Mouse (Mus musculus) testis, postnatal 10 days (tissue): ENCODE measurements around the gene Prpf3.
A peak's percentile ranks its signal among the peaks of the same experiment; 100 is the strongest.
"Not testable (repeated sequence)": the region's sequence is repeated elsewhere in the genome, so short reads cannot be mapped to it uniquely, and the experiment has no call there.

Experiments
- DNase-seq: peaks from one replicate; pipeline ENCODE4 v3.0.0; 2021; ENCODE audit warnings: low spot score

Gene Prpf3

DNA sequence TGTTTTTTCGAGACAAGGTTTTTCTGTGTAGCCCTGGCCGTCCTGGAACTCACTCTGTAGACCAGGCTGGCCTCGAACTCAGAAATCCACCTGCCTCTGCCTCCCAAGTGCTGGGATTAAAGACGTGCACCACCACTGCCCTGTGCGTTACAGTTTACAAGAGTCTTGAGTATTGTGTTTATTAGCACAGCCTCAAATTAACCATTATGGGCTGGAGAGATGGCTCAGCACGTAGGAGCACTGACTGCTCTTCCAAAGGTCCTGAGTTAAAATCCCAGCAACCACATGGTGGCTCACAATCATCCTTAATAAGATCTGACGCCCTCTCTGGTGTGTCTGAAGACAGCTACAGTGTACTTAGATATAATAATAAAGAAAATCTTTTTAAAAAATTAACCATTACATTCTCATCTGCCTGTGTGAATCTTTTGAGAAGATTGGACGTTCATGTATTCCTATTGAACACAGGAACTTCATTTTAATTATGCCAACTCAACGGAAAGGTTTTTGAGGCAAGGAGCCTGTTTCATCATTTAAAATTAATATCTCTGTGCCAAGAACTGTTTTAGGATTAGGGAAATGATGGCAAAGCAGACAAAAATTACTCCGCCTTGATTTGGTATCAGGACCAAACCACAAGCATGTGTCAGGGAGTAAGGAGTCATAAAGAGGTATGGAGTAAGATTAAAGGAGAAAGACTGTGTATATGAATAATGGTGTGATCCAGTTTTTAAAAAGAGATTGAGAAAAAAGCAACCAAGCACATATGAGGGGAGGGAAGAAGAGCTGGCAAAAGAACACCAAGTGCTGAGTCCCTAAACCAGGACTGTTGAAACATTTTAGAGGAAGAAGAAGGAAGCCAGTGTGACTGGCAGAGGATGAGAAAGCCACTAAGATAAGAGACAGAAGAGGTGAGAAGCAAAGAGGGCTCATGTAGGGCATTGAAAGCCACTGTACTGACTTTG, 35.4 kb downstream of the Prpf3 start:
- DNase-seq, result no peak

DNA sequence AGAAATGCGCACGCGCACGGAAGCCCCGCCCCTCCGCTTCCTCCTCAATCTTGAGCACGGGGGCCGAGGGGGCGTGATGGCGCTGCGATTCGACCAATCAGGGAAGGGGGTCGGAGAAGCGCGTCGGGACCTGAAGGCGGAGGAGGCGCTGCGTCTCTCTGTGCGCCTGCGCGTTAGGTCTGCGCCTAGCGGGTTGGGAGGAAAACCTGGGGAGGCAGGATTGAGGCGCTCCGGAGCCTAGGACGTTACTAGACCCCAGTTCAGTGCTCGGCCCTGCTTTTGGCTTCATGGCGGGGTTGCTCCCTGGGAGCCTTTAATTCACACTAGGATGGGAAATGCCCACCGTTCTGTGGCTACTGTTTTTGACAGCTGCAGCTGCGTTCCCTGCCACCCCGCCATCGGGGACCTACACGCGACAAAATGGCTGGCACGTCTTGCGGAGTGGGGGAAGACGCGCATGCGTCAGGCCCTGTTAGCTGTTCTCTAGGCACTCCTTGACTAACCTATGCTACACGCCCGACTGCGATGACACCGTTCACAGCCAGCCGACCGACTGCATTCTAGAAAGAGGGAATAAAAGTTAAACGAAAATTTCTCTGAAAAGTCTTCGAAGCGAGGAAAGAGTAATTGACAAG, 36.2 kb downstream of the Prpf3 start:
- DNase-seq, result peak; percentile 100

DNA sequence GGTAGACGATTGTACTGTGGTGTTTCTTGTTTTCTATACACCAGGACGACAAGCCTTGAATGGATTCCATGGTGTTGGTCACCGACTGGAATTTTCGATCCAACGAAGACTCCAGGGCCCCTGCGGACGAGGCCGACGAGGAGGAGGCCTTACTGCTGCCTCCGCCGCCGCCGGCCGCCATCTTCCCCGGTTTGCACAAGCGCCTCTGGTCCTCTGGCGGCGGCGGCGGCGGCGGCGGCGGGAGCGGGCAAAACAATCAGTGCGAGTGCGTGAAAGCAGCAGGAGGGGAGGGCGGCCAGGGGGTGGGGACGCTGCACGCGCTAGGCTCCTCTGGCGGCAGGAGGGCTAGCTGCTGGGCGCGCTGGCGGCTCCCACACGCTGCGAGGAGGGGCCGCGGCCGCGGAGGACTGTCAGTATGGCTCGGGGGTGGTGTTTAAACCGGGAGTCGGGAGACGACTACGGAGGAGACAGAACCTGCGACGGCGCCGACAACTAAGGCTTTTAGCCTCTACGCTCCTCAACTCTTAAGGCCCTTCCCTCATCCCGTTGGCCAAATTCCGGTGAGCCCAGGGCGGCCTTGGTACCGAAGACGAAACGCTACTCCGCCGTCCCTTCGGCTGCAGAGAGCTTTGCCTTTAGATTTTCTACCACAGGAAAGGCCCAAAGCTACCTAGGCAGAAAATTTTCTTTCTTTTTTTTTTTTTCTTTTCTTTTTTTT, 37.0 kb downstream of the Prpf3 start, which contains the start of gene Rprd2:
TSS of gene Rprd2 (minus strand) at position 293 of the 718 bp plus-strand sequence.
- peak; percentile 84 for DNase-seq

- peak; percentile 60 for DNase-seq
These were observed 37.6 kb downstream of the Prpf3 start for GRCm38 (mm10) chr3:95818026-95818511.

- no peak for DNase-seq
These were observed 39.0 kb downstream of the Prpf3 start for GRCm38 (mm10) chr3:95816681-95817080.

DNA sequence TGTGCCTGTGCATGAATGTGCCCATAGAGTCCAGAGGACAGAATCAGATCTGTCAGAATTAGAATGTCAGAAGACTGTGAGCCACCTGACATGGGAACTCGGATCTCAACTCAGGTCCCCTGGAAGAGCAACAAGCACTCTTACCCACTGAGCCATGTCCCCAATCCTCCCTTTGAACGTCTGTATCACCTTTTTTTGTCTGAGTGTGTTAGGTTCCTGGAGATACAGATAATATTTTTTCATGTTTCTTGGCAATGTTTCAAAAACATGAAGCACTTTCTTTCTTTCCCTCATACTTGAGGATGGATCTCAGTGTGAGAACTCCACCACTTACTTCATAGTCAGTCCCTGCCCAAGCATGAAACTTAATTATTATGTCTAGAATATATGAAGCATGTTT, 47.3 kb downstream of the Prpf3 start:
- DNase-seq, result no peak

- not testable (repeated sequence) for DNase-seq
These were observed 48.1 kb downstream of the Prpf3 start for GRCm38 (mm10) chr3:95807630-95808029.

DNA sequence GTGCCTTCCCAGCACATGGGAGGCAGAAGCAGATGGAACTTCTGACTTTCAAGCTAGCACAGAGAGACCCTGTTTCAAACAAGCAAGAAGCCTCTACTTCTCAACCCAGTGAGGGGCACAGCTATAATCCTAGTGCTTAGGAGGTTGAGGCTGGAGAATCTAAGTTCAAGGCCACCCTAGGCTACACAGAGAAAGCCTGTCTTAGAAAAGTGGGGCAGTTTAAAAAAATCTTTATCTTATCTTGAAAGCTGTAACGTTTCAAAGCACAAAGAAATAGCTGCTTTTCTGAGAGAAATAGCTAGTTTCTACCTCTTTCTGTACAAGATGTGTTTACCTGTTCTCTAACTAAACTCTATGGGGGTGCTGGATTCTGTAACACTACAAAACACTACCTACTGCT, 49.0 kb downstream of the Prpf3 start:
- no peak for DNase-seq

DNA sequence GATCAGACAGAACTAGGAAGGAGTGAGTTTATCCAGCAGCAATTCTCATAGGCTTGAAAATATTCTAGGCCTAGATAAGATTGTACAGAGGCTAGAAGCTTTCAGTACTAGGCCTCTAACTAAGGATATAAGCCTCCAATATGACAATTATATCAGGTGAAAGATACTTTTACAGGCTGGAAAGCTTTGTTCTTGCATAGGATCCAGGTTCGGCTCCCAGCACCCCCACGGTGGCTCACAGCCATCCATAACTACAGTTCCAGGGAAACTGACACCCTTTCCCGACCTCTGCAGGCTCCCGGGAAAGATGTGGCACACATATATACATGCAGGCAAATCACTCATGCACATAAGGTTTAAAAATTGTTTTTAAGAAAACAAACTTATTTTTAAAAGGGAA, 51.8 kb downstream of the Prpf3 start:
- DNase-seq, result no peak

- DNase-seq, result no peak
These were observed 56.9 kb downstream of the Prpf3 start for GRCm38 (mm10) chr3:95798756-95799155.

GRCm38 (mm10) chr3:95794299-95794698, 61.4 kb downstream of the Prpf3 start:
- DNase-seq, result no peak

DNA sequence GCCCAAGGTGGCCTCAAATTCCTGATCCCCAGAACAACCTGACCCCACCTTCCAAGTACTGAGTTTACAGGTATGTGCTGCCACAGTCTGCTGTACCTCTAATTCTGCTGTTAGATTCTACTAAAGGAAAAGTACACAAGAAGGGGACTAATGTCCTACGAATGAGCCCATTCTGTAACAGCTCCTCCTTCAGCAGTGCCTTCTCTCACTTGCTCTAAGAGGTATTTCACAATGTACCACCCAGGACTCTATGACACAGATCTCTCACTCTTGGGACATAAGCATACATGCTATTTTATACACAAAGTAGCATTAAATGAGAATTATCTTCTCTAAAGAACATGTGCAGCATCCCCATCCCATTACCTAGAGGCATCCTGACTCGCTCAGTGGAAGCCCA, 62.0 kb downstream of the Prpf3 start:
- no peak for DNase-seq

DNA sequence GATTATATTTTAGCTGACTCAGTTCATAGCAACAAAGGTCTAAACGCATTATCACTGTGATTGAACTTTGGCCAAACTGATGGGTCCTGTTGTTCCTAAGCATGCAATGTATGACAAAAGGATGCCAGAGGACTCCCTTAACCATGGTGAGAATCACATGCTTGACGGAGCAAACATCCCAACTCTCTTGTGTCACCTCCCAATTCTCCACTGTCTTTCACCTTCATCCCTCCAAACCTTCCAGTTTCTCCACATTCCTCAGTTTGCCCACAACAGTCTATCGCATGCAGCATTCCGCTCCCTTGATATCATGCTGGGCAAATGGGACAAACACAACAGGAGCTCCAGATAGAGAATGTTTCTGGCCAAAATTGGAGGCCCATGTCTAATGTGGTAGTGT, 70.2 kb downstream of the Prpf3 start:
- DNase-seq, result no peak
